Mouse (Mus musculus): ENCODE data around the gene Ffar1. TPM values are rescaled to one million over a fixed set of nuclear protein-coding genes. Genes with fewer than 3 reads are reported as not detected.
"Not testable (repeated sequence)": the region's sequence is repeated elsewhere in the genome, so short reads cannot be mapped to it uniquely, and the experiment has no call there.

Gene Ffar1
- polyA plus RNA-seq, 1 experiment from 2014 or later: not detected

- Histone ChIP-seq H3K27me3 (replicated peaks) (no peaks in the 10 kb centered on the region), H3K4me2 (no peak overlapping the region), H3K9ac (replicated peaks) (no peak overlapping the region), H3K4me3 (replicated peaks) (no peak overlapping the region), H3K9me3 (replicated peaks) (no peaks in the 10 kb centered on the region), H3K36me3 (no peaks in the 10 kb centered on the region), H3K27ac (replicated peaks) (no peak overlapping the region), H3K4me1 (peaks cover 22% of the 10 kb centered on the region)
- ATAC-seq (ENCODE audit: low FRiP score): no peak
- WGBS: 86% methylated on average over 5 of the region's 5 CpGs
Observed at GRCm38 (mm10) chr7:30847386-30847785, 14.0 kb downstream of the Ffar1 start.

- Histone ChIP-seq H3K9me3 (replicated peaks) (no peaks in the 10 kb centered on the region), H3K9ac (replicated peaks) (no peak overlapping the region), H3K27me3 (replicated peaks) (no peaks in the 10 kb centered on the region), H3K4me3 (replicated peaks) (no peak overlapping the region), H3K4me2 (no peak overlapping the region), H3K27ac (replicated peaks) (no peak overlapping the region), H3K4me1 (peaks cover 22% of the 10 kb centered on the region), H3K36me3 (no peaks in the 10 kb centered on the region)
- ATAC-seq (ENCODE audit: low FRiP score): no peak
- WGBS: 78% methylated on average over 2 of the region's 2 CpGs
Observed at GRCm38 (mm10) chr7:30846505-30847053, 14.8 kb downstream of the Ffar1 start.

DNA sequence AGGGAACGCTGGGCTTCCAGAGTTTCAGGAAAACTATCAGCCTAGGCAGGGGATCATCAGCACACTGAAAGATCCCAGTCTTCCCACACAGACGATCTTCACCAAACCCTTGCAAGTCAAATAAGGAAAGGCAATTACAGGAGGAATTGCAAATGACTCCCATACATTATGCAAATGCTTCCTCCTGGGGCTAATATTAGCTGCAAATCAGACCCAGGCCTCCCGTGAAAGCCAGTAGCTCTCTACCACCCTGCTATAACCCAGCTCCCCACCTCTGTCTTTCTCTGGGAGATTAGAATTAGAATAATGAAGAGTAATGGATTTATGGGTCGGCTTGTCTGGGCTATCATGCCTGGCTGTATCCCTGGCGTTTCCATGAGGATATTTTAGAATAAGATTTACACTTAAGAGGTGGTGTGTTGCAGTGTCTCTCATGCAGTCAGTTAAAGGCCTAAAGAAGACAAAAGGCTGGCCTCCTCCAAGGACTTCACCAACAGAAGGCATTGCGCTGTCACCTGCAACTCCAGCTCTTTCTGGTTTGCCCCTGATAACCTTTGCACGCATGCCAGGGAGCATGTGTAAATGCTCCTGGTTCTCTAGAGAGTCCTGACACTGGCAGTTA, 16.6 kb downstream of the Ffar1 start:
- ATAC-seq (ENCODE audit: low FRiP score): peak; percentile 68
- no peak overlapping the region for H3K4me3 ChIP-seq (replicated peaks)
- no peak overlapping the region for H3K4me2 ChIP-seq
- no peak overlapping the region for H3K9ac ChIP-seq (replicated peaks)
- peak overlapping the region; percentile 74 for H3K27ac ChIP-seq (replicated peaks)
- H3K9me3 ChIP-seq (replicated peaks): no peaks in the 10 kb centered on the region
- H3K4me1 ChIP-seq: peaks cover 22% of the 10 kb centered on the region
- no peaks in the 10 kb centered on the region for H3K27me3 ChIP-seq (replicated peaks)
- H3K36me3 ChIP-seq: no peaks in the 10 kb centered on the region
- 9% methylated on average over 7 of the region's 7 CpGs for WGBS

DNA sequence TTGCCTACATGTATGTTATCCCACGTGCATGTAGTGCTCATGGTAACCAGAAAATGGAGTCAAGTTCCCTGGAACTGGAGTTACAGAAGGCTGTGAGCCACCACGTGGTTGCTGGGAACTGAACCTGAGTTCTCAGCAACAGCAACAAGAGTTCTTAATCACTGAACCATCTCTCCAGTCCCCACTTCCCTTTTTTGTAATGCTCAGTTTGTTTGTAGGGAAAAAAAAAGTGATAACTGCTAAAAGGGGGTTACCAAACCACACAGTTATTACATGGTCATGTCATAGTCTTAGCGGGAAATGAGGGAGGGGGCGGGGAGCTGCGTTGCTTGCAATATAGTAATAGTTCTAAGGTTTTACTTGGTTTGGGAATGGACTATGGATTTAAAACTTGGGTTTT, 19.3 kb downstream of the Ffar1 start:
- H3K27me3 ChIP-seq (replicated peaks): no peaks in the 10 kb centered on the region
- H3K9ac ChIP-seq (replicated peaks): no peak overlapping the region
- no peak overlapping the region for H3K27ac ChIP-seq (replicated peaks)
- no peak overlapping the region for H3K4me3 ChIP-seq (replicated peaks)
- H3K4me2 ChIP-seq: no peak overlapping the region
- no peaks in the 10 kb centered on the region for H3K36me3 ChIP-seq
- H3K9me3 ChIP-seq (replicated peaks): no peaks in the 10 kb centered on the region
- 91% methylated on average over 5 of the region's 5 CpGs for WGBS
- ATAC-seq (ENCODE audit: low FRiP score): no peak
- peaks cover 22% of the 10 kb centered on the region for H3K4me1 ChIP-seq

- no peak overlapping the region for H3K4me2 ChIP-seq
- H3K4me3 ChIP-seq (replicated peaks): no peak overlapping the region
- no peaks in the 10 kb centered on the region for H3K9me3 ChIP-seq (replicated peaks)
- no peak overlapping the region for H3K9ac ChIP-seq (replicated peaks)
- WGBS: 82% methylated on average over 4 of the region's 4 CpGs
- peaks cover 22% of the 10 kb centered on the region for H3K4me1 ChIP-seq
- H3K27ac ChIP-seq (replicated peaks): no peak overlapping the region
- H3K27me3 ChIP-seq (replicated peaks): no peaks in the 10 kb centered on the region
- no peak for ATAC-seq (ENCODE audit: low FRiP score)
- no peaks in the 10 kb centered on the region for H3K36me3 ChIP-seq
Observed at GRCm38 (mm10) chr7:30841379-30841778, 20.0 kb downstream of the Ffar1 start.

DNA sequence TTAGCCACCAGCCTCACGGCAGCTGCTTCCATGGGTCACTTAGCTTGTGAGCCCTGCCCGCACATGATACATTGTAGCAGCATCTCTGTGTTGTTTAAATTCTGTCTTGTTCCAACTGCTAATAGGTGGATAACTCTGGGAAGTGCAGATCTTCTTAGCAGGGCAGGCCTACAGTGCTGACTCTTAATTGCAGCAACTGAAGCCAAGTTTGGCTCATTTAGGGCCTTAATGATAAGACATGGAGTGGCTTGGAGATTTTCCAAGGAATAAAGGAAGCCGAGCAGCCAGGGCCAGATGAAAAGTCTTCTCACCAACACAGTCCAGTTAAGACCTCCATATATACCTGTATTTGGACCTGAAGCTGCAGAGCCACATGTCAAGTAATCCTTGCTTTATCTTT, 21.1 kb downstream of the Ffar1 start:
- no peak for ATAC-seq (ENCODE audit: low FRiP score)
- Histone ChIP-seq H3K4me3 (replicated peaks) (no peak overlapping the region), H3K9me3 (replicated peaks) (no peaks in the 10 kb centered on the region), H3K9ac (replicated peaks) (no peak overlapping the region), H3K36me3 (no peaks in the 10 kb centered on the region), H3K4me2 (no peak overlapping the region), H3K4me1 (peaks cover 18% of the 10 kb centered on the region), H3K27me3 (replicated peaks) (no peaks in the 10 kb centered on the region), H3K27ac (replicated peaks) (no peak overlapping the region)
- 72% methylated on average over 3 of the region's 3 CpGs for WGBS

- no peaks in the 10 kb centered on the region for H3K9me3 ChIP-seq (replicated peaks)
- H3K4me1 ChIP-seq: no peaks in the 10 kb centered on the region
- ATAC-seq (ENCODE audit: low FRiP score): no peak
Observed at GRCm38 (mm10) chr7:30837277-30837676, 24.1 kb downstream of the Ffar1 start.

DNA sequence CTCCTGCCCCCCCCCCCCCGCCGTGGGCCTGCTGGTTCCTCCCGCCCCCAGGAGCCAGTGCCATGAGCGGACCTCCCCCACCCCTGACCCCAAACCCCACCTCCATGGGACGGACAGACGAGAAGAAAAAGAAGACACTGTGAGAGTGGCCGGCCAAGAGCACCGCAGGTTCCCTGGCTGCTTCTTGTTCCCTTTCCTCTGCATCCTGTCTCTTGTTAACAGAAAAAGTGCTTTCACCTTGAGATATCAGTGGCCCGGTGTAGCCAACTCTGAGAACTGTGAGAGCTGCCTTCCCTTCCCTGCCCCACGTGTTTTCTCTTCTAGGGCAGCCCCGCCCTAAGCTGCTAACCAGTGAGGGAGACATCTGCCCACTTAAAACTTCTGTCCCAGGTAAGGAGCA, 28.7 kb downstream of the Ffar1 start:
- H3K4me2 ChIP-seq; H3K9ac ChIP-seq (replicated peaks); H3K9me3 ChIP-seq (replicated peaks); H3K4me3 ChIP-seq (replicated peaks); H3K27me3 ChIP-seq (replicated peaks); H3K36me3 ChIP-seq; H3K27ac ChIP-seq (replicated peaks); ATAC-seq (ENCODE audit: low FRiP score); H3K4me1 ChIP-seq: not testable (repeated sequence)
- 55% methylated on average over 11 of the region's 11 CpGs for WGBS

More at GRCm38 (mm10) chr7:30837277-30837676, 24.1 kb downstream of the Ffar1 start:
- Histone ChIP-seq H3K4me2 (no peak overlapping the region), H3K27me3 (replicated peaks) (no peaks in the 10 kb centered on the region), H3K27ac (replicated peaks) (no peak overlapping the region), H3K9ac (replicated peaks) (no peak overlapping the region), H3K36me3 (no peaks in the 10 kb centered on the region), H3K4me3 (replicated peaks) (no peak overlapping the region)

DNA sequence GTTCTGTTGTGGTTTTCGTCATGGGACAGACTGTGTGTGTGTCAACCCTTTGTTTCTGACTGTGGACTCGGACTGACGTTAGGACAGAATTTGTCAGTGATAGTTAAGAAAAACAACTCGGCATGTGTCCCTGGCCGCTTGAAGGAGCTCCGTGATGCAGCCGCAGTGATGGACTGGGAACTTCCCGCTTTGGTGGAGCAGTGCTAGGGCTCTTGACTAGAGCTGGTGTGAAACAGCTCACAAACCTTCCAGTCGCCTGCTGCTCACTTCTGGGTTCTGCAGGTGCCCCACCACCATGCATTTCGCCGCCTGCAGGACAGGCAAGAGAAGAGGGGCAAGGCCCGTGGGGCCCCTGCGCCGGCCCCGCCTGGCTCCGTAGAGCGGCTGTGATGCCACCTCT, 29.1 kb downstream of the Ffar1 start:
- H3K36me3 ChIP-seq: no peaks in the 10 kb centered on the region
- H3K4me1 ChIP-seq: no peaks in the 10 kb centered on the region
- 75% methylated on average over 14 of the region's 17 CpGs for WGBS
- H3K27me3 ChIP-seq (replicated peaks): no peaks in the 10 kb centered on the region
- no peak for ATAC-seq (ENCODE audit: low FRiP score)
- no peak overlapping the region for H3K27ac ChIP-seq (replicated peaks)
- H3K4me2 ChIP-seq: no peak overlapping the region
- no peak overlapping the region for H3K9ac ChIP-seq (replicated peaks)
- H3K4me3 ChIP-seq (replicated peaks): no peak overlapping the region
- no peaks in the 10 kb centered on the region for H3K9me3 ChIP-seq (replicated peaks)

DNA sequence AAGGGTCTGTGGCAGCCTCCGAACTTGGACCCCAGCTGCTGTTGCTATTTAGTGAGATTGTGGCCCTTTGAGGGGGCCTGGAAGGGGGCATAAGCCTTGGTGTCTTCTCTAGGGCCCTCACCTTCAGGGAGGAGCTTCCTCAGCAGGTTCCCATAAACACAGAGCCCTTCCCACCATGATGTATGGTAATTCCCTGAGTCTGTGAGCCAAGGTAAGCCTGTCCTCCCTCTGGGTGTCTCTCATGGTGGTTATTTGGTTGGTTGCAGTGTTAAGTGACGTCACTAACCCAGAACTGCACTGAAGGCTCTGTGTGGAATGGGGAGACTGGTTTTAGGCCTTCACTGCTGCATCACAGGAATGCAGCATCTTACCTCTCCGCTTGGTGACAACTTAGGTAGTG, 31.9 kb downstream of the Ffar1 start:
- 68% methylated on average over 3 of the region's 3 CpGs for WGBS
- Histone ChIP-seq H3K4me1 (no peaks in the 10 kb centered on the region), H3K36me3 (no peaks in the 10 kb centered on the region), H3K27me3 (replicated peaks) (no peaks in the 10 kb centered on the region), H3K4me3 (replicated peaks) (no peak overlapping the region), H3K4me2 (no peak overlapping the region), H3K9ac (replicated peaks) (no peak overlapping the region), H3K9me3 (replicated peaks) (no peaks in the 10 kb centered on the region), H3K27ac (replicated peaks) (no peak overlapping the region)
- ATAC-seq (ENCODE audit: low FRiP score): no peak

DNA sequence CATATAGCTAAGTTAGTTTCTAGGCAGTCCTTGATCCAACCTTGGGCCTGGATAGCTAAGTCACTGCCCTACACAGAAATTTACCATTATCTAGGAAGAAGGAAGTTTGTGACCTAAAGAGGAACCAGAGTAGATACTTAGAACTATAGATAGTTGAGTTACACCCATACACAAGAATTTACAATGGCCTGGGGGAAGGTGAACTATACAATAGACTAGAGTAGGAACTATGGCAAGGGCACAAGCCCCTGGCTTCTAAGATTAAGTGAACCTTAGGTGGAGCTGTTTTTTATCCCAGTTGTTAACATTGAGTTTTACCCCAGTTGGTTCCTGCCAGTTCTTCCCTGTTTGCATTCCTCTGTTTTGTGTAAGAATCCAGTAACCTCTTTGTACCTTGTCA, 32.5 kb downstream of the Ffar1 start:
- H3K4me3 ChIP-seq (replicated peaks); ATAC-seq (ENCODE audit: low FRiP score): not testable (repeated sequence)

DNA sequence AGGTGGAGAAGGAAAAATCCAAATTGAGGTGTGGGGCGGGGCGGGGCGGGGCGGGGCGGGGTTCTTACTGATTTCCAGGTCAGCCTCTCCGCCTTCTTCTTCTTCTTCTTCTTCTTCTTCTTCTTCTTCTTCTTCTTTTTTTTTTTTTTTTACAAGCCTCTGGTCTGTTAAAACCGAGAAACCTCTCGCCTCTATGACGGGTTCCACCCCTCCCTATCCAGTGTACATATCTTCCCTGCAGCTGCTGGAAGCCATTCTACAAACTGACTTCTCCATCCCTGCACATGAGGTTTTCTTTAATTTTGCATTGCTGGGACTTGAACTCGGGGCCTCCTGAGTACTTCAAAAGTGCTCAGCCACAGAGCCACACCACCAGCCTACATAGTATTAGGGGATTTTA, 34.7 kb downstream of the Ffar1 start:
- WGBS: 93% methylated on average over 10 of the region's 10 CpGs
- ATAC-seq (ENCODE audit: low FRiP score): no peak
- no peaks in the 10 kb centered on the region for H3K36me3 ChIP-seq
- H3K27ac ChIP-seq (replicated peaks): no peak overlapping the region
- H3K9ac ChIP-seq (replicated peaks): no peak overlapping the region
- H3K4me2 ChIP-seq: no peak overlapping the region
- no peaks in the 10 kb centered on the region for H3K4me1 ChIP-seq
- H3K4me3 ChIP-seq (replicated peaks): no peak overlapping the region
- no peaks in the 10 kb centered on the region for H3K27me3 ChIP-seq (replicated peaks)
- no peaks in the 10 kb centered on the region for H3K9me3 ChIP-seq (replicated peaks)

More for the DNA sequence above, 32.5 kb downstream of the Ffar1 start:
- not testable (repeated sequence) for H3K36me3 ChIP-seq; H3K9ac ChIP-seq (replicated peaks); H3K4me1 ChIP-seq; H3K27me3 ChIP-seq (replicated peaks); H3K27ac ChIP-seq (replicated peaks); H3K9me3 ChIP-seq (replicated peaks); H3K4me2 ChIP-seq

Measured in neural tube, embryonic 15.5 days (tissue).